Mouse (Mus musculus) lung, postnatal 0 days (tissue): ENCODE data around the gene Tob2. TPM values are rescaled to one million over a fixed set of nuclear protein-coding genes. Genes with fewer than 3 reads are reported as not detected.

Source experiments
- ATAC-seq: fragments of 200-750 bp; cut with Nextera tagmentation; 2 replicates; pipeline ENCODE4 v1.8.0; 2017; ENCODE audit warnings: moderate library complexity
- DNase-seq: peaks from one replicate; pipeline ENCODE4 v3.0.0-alpha.2; 2016; ENCODE audit warnings: low spot score
- H3K27ac ChIP-seq: fragments of 300-500 bp; sonication (generic); 2 replicates; pipeline ENCODE4 v1.5.1; 2014; ENCODE audit warnings: antibody characterized with exemption, mild to moderate bottlenecking, low read length, mixed read lengths
- H3K27me3 ChIP-seq: fragments of 300-500 bp; sonication (generic); replicated peaks from 2 replicates; pipeline ENCODE4 v1.6.1; 2014; ENCODE audit warnings: low read length, mixed read lengths; ENCODE audit not compliant: insufficient read depth
- H3K36me3 ChIP-seq: fragments of 300-500 bp; sonication (generic); 2 replicates; pipeline ENCODE4 v1.6.1; 2014; ENCODE audit warnings: low read length, mixed read lengths; ENCODE audit not compliant: insufficient read depth
- H3K4me1 ChIP-seq: fragments of 300-500 bp; sonication (generic); 2 replicates; pipeline ENCODE4 v1.6.1; 2014; ENCODE audit warnings: antibody characterized with exemption, low read depth, low read length, mixed read lengths; ENCODE audit not compliant: insufficient read depth
- H3K4me2 ChIP-seq: fragments of 300-500 bp; sonication (generic); replicated peaks from 2 replicates; pipeline ENCODE4 v1.6.1; 2014; ENCODE audit warnings: low read depth, mild to moderate bottlenecking, low read length, moderate library complexity, mixed read lengths
- H3K4me3 ChIP-seq: fragments of 300-500 bp; sonication (generic); 2 replicates; pipeline ENCODE4 v1.5.1; 2014; ENCODE audit warnings: low read depth, low read length
- H3K9ac ChIP-seq: fragments of 300-500 bp; sonication (generic); replicated peaks from 2 replicates; pipeline ENCODE4 v1.6.1; 2014; ENCODE audit warnings: low read depth, mild to moderate bottlenecking
- H3K9me3 ChIP-seq: fragments of 300-500 bp; sonication (generic); 2 replicates; pipeline ENCODE4 v1.6.1; 2016; ENCODE audit warnings: low read length, mixed read lengths
- CTCF ChIP-seq: IDR thresholded peaks from 2 replicates; pipeline ENCODE4 v1.5.1; 2016; ENCODE audit warnings: antibody characterized with exemption, mild to moderate bottlenecking
- EP300 ChIP-seq: IDR thresholded peaks from 2 replicates; pipeline ENCODE4 v1.6.1; 2016; ENCODE audit warnings: antibody characterized with exemption, mild to moderate bottlenecking, control low read depth
- whole genome bisulfite sequencing: fragments of 180-500 bp; shearing (Covaris S2); extraction: QIAGEN DNeasy Blood & Tissue Kit; methylation state at CpG from one replicate; pipeline ENCODE4 v1.1.7; 2014; 5-methylcytosine and 5-hydroxymethylcytosine counted together
- polyA plus RNA-seq: library from polyadenylated mRNA; unstranded; fragments of >200 nt; fragmentation: Nextera tagmentation; extraction: Ambion mirVana; gene quantifications from 2 replicates; pipeline ENCODE4 v1.2.1, GENCODE M21; 2015

Tob2 gene
- polyA plus RNA-seq, 1 experiment from 2014 or later, result 30.0 TPM

DNA sequence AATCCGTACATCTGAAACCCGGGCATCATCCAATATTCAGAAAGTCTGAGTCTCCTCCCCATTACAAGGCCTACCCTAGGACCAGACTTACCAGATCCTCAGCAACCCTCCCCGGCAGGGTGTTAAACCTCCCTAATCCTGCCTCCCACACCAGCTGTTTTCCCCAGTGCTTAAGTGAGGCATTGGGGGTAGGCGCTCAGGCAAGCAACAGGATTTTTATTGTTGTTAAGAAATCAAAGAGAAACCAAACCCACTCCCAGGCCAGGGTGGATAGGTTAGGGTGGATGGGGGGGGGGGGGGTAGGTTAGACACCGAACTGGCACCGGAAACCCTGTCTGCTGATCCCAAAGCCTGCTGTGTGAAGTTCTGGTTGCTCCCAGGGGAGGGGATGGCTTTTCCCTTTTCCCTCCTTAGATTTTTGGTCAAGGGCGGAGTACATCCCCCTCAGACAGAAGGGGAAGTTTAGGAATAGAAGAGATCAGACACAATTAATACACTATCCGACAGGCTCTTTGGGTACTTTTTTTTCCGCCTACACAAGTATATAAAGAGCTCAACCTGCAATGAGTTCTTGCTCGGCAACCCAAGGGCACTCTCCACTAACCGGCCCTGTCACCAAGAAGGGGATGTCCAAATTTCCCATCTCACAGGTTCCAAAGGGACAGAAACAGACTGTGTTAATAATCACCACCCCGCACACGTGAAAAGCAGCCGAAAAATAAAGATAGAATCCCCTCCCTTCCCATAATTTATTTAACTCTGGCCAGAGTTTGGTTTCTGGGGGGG is 1.5 kb downstream of the Tob2 start:
- H3K27ac ChIP-seq, result peak overlapping the region; percentile 98
- H3K27me3 ChIP-seq, result no peaks in the 10 kb centered on the region
- no peaks in the 10 kb centered on the region for H3K9me3 ChIP-seq
- H3K4me2 ChIP-seq, result peak overlapping the region; percentile 87
- ATAC-seq, result no peak
- H3K4me3 ChIP-seq, result peak overlapping the region; percentile 94
- H3K4me1 ChIP-seq, result peaks cover 6% of the 10 kb centered on the region; the same call in 1 of the 2 replicates
- DNase-seq, result peak; percentile 35
- under 1% methylated on average over 14 of the region's 14 CpGs for WGBS
- peak overlapping the region; percentile 85 for H3K9ac ChIP-seq
- no peaks in the 10 kb centered on the region for H3K36me3 ChIP-seq
- no peak for TF ChIP-seq CTCF
- TF ChIP-seq EP300, result no peak

DNA sequence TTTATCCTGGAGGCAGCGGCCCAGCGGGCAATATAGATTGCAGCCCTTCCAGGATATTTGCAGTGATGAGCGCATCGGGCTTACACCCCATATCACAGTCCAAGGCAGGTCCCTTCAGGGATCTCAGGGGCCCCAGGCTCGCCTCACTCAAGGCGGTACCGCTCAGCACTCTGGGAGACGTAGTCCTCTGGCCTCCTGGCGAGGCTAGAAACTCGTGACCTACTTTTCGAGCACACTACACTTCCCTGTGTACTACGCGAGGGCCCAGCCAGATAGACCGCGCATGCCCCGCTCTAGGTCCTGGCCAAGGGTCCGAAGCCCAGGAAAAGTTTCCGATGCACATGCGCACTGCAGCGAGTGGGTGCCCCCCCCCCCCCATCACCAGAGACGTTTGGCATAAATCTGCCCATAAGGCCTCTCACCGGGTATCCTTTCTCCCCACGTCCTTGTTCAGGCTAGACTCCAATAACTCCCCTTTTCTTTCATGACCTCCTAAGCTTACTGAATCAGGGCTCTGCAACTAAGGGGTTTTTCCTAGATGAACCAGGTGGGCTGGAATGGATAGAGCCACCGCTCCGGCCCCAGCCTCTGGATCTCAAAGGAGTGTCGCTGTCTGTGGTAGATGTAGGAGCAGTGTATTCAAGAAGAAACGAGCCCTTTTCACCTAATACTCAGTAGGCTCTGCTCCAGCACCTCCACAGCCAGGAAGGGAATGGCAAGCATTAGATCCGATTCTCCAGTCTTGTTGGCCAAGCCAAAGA is 2.4 kb downstream of the Tob2 start:
- DNase-seq, result peak; percentile 98
- H3K9me3 ChIP-seq, result no peaks in the 10 kb centered on the region
- peak overlapping the region; percentile 85 for H3K9ac ChIP-seq
- WGBS, result under 1% methylated on average over 28 of the region's 28 CpGs
- peak overlapping the region; percentile 94 for H3K4me3 ChIP-seq
- H3K4me1 ChIP-seq, result peaks cover 6% of the 10 kb centered on the region; the same call in 1 of the 2 replicates
- no peaks in the 10 kb centered on the region for H3K27me3 ChIP-seq
- ATAC-seq, result peak; percentile 77
- peaks cover 5% of the 10 kb centered on the region; the same call in 1 of the 2 replicates for H3K36me3 ChIP-seq
- peak overlapping the region; percentile 87 for H3K4me2 ChIP-seq
- no peak for TF ChIP-seq EP300
- TF ChIP-seq CTCF, result no peak
- peak overlapping the region; percentile 98 for H3K27ac ChIP-seq

GRCm38 (mm10) chr15:81853081-81853480 is 5.5 kb downstream of the Tob2 start:
- H3K9me3 ChIP-seq, result no peaks in the 10 kb centered on the region
- H3K4me2 ChIP-seq, result no peak overlapping the region
- no peak overlapping the region for H3K9ac ChIP-seq
- no peak overlapping the region for H3K4me3 ChIP-seq
- H3K27ac ChIP-seq, result no peak overlapping the region
- peaks cover 6% of the 10 kb centered on the region; the same call in 1 of the 2 replicates for H3K4me1 ChIP-seq
- no peak for DNase-seq
- 82% methylated on average over 7 of the region's 7 CpGs for WGBS
- TF ChIP-seq EP300 (no peak), CTCF (no peak)
- H3K36me3 ChIP-seq, result peaks cover 20% of the 10 kb centered on the region
- no peak for ATAC-seq
- H3K27me3 ChIP-seq, result no peaks in the 10 kb centered on the region

GRCm38 (mm10) chr15:81852411-81853000 is 6.1 kb downstream of the Tob2 start:
- H3K27ac ChIP-seq, result no peak overlapping the region
- TF ChIP-seq CTCF (no peak), EP300 (no peak)
- peaks cover 20% of the 10 kb centered on the region for H3K36me3 ChIP-seq
- H3K9me3 ChIP-seq, result no peaks in the 10 kb centered on the region
- no peak overlapping the region for H3K9ac ChIP-seq
- no peaks in the 10 kb centered on the region for H3K27me3 ChIP-seq
- DNase-seq (no peak), ATAC-seq (no peak)
- no peak overlapping the region for H3K4me2 ChIP-seq
- H3K4me3 ChIP-seq, result no peak overlapping the region
- WGBS, result 68% methylated on average over 9 of the region's 9 CpGs
- peaks cover 6% of the 10 kb centered on the region; the same call in 1 of the 2 replicates for H3K4me1 ChIP-seq

- Histone ChIP-seq H3K36me3 (peaks cover 20% of the 10 kb centered on the region), H3K27me3 (no peaks in the 10 kb centered on the region), H3K4me1 (peaks cover 6% of the 10 kb centered on the region; the same call in 1 of the 2 replicates), H3K9ac (no peak overlapping the region), H3K4me3 (no peak overlapping the region), H3K27ac (no peak overlapping the region), H3K4me2 (no peak overlapping the region), H3K9me3 (no peaks in the 10 kb centered on the region)
- no peak for TF ChIP-seq CTCF
- TF ChIP-seq EP300, result no peak
- DNase-seq (no peak), ATAC-seq (no peak)
- 86% methylated on average over 15 of the region's 15 CpGs for WGBS
Measured at GRCm38 (mm10) chr15:81851375-81851774, 7.2 kb downstream of the Tob2 start.

GRCm38 (mm10) chr15:81850718-81851117 is 7.9 kb downstream of the Tob2 start:
- Histone ChIP-seq H3K36me3 (peaks cover 20% of the 10 kb centered on the region), H3K27me3 (no peaks in the 10 kb centered on the region), H3K4me3 (no peak overlapping the region), H3K4me2 (no peak overlapping the region), H3K9ac (no peak overlapping the region), H3K9me3 (no peaks in the 10 kb centered on the region), H3K27ac (no peak overlapping the region), H3K4me1 (peaks cover 4% of the 10 kb centered on the region; the same call in 1 of the 2 replicates)
- ATAC-seq (no peak), DNase-seq (no peak)
- TF ChIP-seq EP300 (no peak), CTCF (no peak)
- 78% methylated on average over 14 of the region's 14 CpGs for WGBS
